16 mouse cellular contexts compared by ENCODE assay signal in genomic region chr5:115434280-115434852, GRCm38 (mm10). TPM values are rescaled to one million over a fixed set of nuclear protein-coding genes. Genes with fewer than 3 reads are reported as not detected.
DNase-seq lines count a peak whose midpoint lies in the region; ATAC-seq and TF ChIP-seq lines count a peak whose summit lies in the region.
"Had no signal": no experiment of that assay in that cellular context is flagged by ENCODE, and none has a peak within 500 bp of the region (broad histone marks: within the 10 kb centered on the region; RNA-seq: fewer than 3 reads in every experiment).

No protein-coding gene starts in this region.

- whole genome bisulfite sequencing in embryonic facial prominence, embryonic 15.5 days = 42% methylated on average over 11 of the region's 11 CpGs
- WGBS in hindbrain, embryonic 15.5 days = 25% methylated on average over 11 of the region's 11 CpGs
- 16% methylated on average over 11 of the region's 11 CpGs for WGBS in midbrain, embryonic 16.5 days
- WGBS in liver, postnatal 0 days (ENCODE audit: insufficient replicate concordance) = 69% methylated on average over 11 of the region's 11 CpGs

- peak overlapping the region; percentile 85 for H3K27ac ChIP-seq in embryonic facial prominence, embryonic 15.5 days (replicated peaks)
- H3K27ac ChIP-seq in hindbrain, embryonic 15.5 days (replicated peaks) = peak overlapping the region; percentile 99
- peak overlapping the region; percentile 98 for H3K27ac ChIP-seq in midbrain, embryonic 16.5 days (ENCODE audit: low read length)
- no peak overlapping the region for H3K27ac ChIP-seq in liver, postnatal 0 days (ENCODE audit: low read depth)
- H3K27ac ChIP-seq: heart, embryonic 13.5 days had no signal

- no peak overlapping the region for H3K9ac ChIP-seq in embryonic facial prominence, embryonic 15.5 days
- 0 out of 2 replicates have a peak overlapping the region, but pooled peaks have one; percentile 12 for H3K9ac ChIP-seq in hindbrain, embryonic 15.5 days
- peak overlapping the region; percentile 81 for H3K9ac ChIP-seq in midbrain, embryonic 16.5 days (ENCODE audit: low read depth, low read length)
- no peak overlapping the region for H3K9ac ChIP-seq in liver, postnatal 0 days (replicated peaks)
- H3K9ac ChIP-seq: heart, embryonic 13.5 days had no signal

- H3K4me2 ChIP-seq in embryonic facial prominence, embryonic 15.5 days (replicated peaks) = peak overlapping the region; percentile 25; the same call in 1 of the 2 replicates
- H3K4me2 ChIP-seq in hindbrain, embryonic 15.5 days = peak overlapping the region; percentile 60
- peak overlapping the region; percentile 67 for H3K4me2 ChIP-seq in midbrain, embryonic 16.5 days (ENCODE audit: low read length)
- H3K4me2 ChIP-seq in liver, postnatal 0 days (ENCODE audit: low read depth, low read length) = no peak overlapping the region
- H3K4me2 ChIP-seq: heart, embryonic 13.5 days had no signal

- no peaks in the 10 kb centered on the region for H3K36me3 ChIP-seq in embryonic facial prominence, embryonic 15.5 days
- no peaks in the 10 kb centered on the region; the same call in 1 of the 2 replicates for H3K36me3 ChIP-seq in hindbrain, embryonic 15.5 days
- H3K36me3 ChIP-seq in midbrain, embryonic 16.5 days (ENCODE audit: control insufficient read depth, insufficient read depth, low read length) = 0 out of 2 replicates have a peak, but pooled peaks cover 4% of the 10 kb centered on the region
- H3K36me3 ChIP-seq in liver, postnatal 0 days (replicated peaks; ENCODE audit: insufficient read depth, low read length) = no peaks in the 10 kb centered on the region

- ATAC-seq in embryonic facial prominence, embryonic 15.5 days (ENCODE audit: insufficient number of reproducible peaks, low FRiP score, low TSS enrichment, low read depth) = no peak
- ATAC-seq in hindbrain, embryonic 15.5 days (ENCODE audit: low FRiP score, low read depth) = no peak
- ATAC-seq in midbrain, embryonic 16.5 days = no peak
- ATAC-seq in liver, postnatal 0 days = no peak
- ATAC-seq: lung, postnatal 0 days had no signal

- TF ChIP-seq CTCF in liver, postnatal 0 days (IDR thresholded peaks at IDR 0.05; ENCODE audit: low read depth) = no peak

- peaks cover 81% of the 10 kb centered on the region for H3K4me1 ChIP-seq in embryonic facial prominence, embryonic 15.5 days
- peaks cover 85% of the 10 kb centered on the region for H3K4me1 ChIP-seq in hindbrain, embryonic 15.5 days (replicated peaks)
- peaks cover 79% of the 10 kb centered on the region for H3K4me1 ChIP-seq in midbrain, embryonic 16.5 days (ENCODE audit: control insufficient read depth, insufficient read depth, low read length)
- peaks cover under 1% of the 10 kb centered on the region; the same call in 1 of the 2 replicates for H3K4me1 ChIP-seq in liver, postnatal 0 days (ENCODE audit: insufficient read depth)

- peak; percentile 46 to 51 for DNase-seq in cerebellum, postnatal 14 days
- DNase-seq in cerebellum, adult 18-20 months = no peak
- DNase-seq in liver, postnatal 0 days = no peak
- no peak for DNase-seq in B cell, adult 2 months
- no peak for DNase-seq in adrenal gland, postnatal 4 days (ENCODE audit: low spot score in 2 of 2)
- DNase-seq: adrenal gland, postnatal 25 days; kidney, adult 8-10 months; right cerebral cortex, postnatal 14 days had no signal

- no peaks in the 10 kb centered on the region for H3K9me3 ChIP-seq in embryonic facial prominence, embryonic 15.5 days (replicated peaks)
- no peaks in the 10 kb centered on the region for H3K9me3 ChIP-seq in hindbrain, embryonic 15.5 days
- no peaks in the 10 kb centered on the region for H3K9me3 ChIP-seq in midbrain, embryonic 16.5 days (replicated peaks; ENCODE audit: control insufficient read depth, low read length, poor library complexity, severe bottlenecking)
- H3K9me3 ChIP-seq in liver, postnatal 0 days (ENCODE audit: low read length) = no peaks in the 10 kb centered on the region
- H3K9me3 ChIP-seq: heart, embryonic 13.5 days had no signal

- no peak for TF ChIP-seq EP300 in liver, postnatal 0 days (IDR thresholded peaks at IDR 0.05; ENCODE audit: low read depth)

- H3K4me3 ChIP-seq in embryonic facial prominence, embryonic 15.5 days (replicated peaks) = no peak overlapping the region
- H3K4me3 ChIP-seq in hindbrain, embryonic 15.5 days = 0 out of 2 replicates have a peak overlapping the region, but pooled peaks have one; percentile 32
- H3K4me3 ChIP-seq in midbrain, embryonic 16.5 days (ENCODE audit: low read depth, low read length) = no peak overlapping the region
- H3K4me3 ChIP-seq in liver, postnatal 0 days (ENCODE audit: low read depth, low read length) = no peak overlapping the region
- H3K4me3 ChIP-seq: heart, embryonic 13.5 days had no signal

- no peaks in the 10 kb centered on the region for H3K27me3 ChIP-seq in embryonic facial prominence, embryonic 15.5 days
- H3K27me3 ChIP-seq in hindbrain, embryonic 15.5 days = no peaks in the 10 kb centered on the region
- H3K27me3 ChIP-seq in midbrain, embryonic 16.5 days (ENCODE audit: control insufficient read depth, insufficient read depth, low read depth, low read length) = no peaks in the 10 kb centered on the region
- H3K27me3 ChIP-seq in liver, postnatal 0 days (ENCODE audit: insufficient read depth, low read length) = peaks cover 47% of the 10 kb centered on the region

RNA-seq across cellular contexts. Expression of gene Msi1, which starts 5.0 kb away (rescaled TPM):
- 14.1 and 19.1 TPM in 2 replicates for polyA plus RNA-seq in embryonic facial prominence, embryonic 15.5 days (2015; fragmentation: Nextera tagmentation; extraction: Ambion mirVana)
- polyA plus RNA-seq in hindbrain, embryonic 15.5 days (2015; fragmentation: Nextera tagmentation; extraction: Ambion mirVana) = 59.9 and 60.3 TPM in 2 replicates
- polyA plus RNA-seq in midbrain, embryonic 16.5 days (2015; fragmentation: Nextera tagmentation; extraction: Ambion mirVana) = 47.9 and 53.7 TPM in 2 replicates
- 0.15 and 0.26 TPM in 2 replicates for polyA plus RNA-seq in liver, postnatal 0 days (2015; fragmentation: Nextera tagmentation; extraction: Ambion mirVana)
- total RNA-seq in adrenal gland, postnatal 4 days (2021) = 10 to 100 TPM; 27.0 to 33.2 TPM

RNA-seq across cellular contexts. Expression of gene Pla2g1b, which starts 31.7 kb away (rescaled TPM):
- polyA plus RNA-seq in embryonic facial prominence, embryonic 15.5 days (2015; fragmentation: Nextera tagmentation; extraction: Ambion mirVana) = not detected in 2 replicates
- polyA plus RNA-seq in hindbrain, embryonic 15.5 days (2015; fragmentation: Nextera tagmentation; extraction: Ambion mirVana) = 0.54 TPM in 1 of 2 replicates, not detected in the other
- polyA plus RNA-seq in midbrain, embryonic 16.5 days (2015; fragmentation: Nextera tagmentation; extraction: Ambion mirVana) = not detected in 2 replicates
- not detected in 2 replicates for polyA plus RNA-seq in liver, postnatal 0 days (2015; fragmentation: Nextera tagmentation; extraction: Ambion mirVana)
- 10 to 100 TPM in 1 of 2 experiments, not detected in 1; 13.7 TPM for total RNA-seq in adrenal gland, postnatal 4 days (2021)
- total RNA-seq: adrenal gland, postnatal 25 days; left cerebral cortex, postnatal 4 days had no signal
- polyA plus RNA-seq: cortical plate, adult 2 months; urinary bladder, adult 2 months had no signal

RNA-seq across cellular contexts. Expression of gene Sirt4, which starts 50.2 kb away (rescaled TPM):
- polyA plus RNA-seq in embryonic facial prominence, embryonic 15.5 days (2015; fragmentation: Nextera tagmentation; extraction: Ambion mirVana) = 29.2 and 32.8 TPM in 2 replicates
- 27.3 and 32.2 TPM in 2 replicates for polyA plus RNA-seq in hindbrain, embryonic 15.5 days (2015; fragmentation: Nextera tagmentation; extraction: Ambion mirVana)
- 32.3 and 32.7 TPM in 2 replicates for polyA plus RNA-seq in midbrain, embryonic 16.5 days (2015; fragmentation: Nextera tagmentation; extraction: Ambion mirVana)
- 3.5 and 3.9 TPM in 2 replicates for polyA plus RNA-seq in liver, postnatal 0 days (2015; fragmentation: Nextera tagmentation; extraction: Ambion mirVana)
- 10 to 100 TPM; 29.9 to 31.3 TPM for total RNA-seq in adrenal gland, postnatal 4 days (2021)

Comparison
In these comparisons a context has a peak if more than half of its experiments do, and no peak if none do; other contexts are left out.
1. DNase-seq: peak in cerebellum, postnatal 14 days (2 of 2); none in cerebellum, adult 18-20 months (0 of 2), liver, postnatal 0 days (single experiment), B cell, adult 2 months (0 of 2) and adrenal gland, postnatal 4 days (0 of 2).
2. H3K9ac ChIP-seq: peak in hindbrain, embryonic 15.5 days (single experiment) and midbrain, embryonic 16.5 days (single experiment); none in embryonic facial prominence, embryonic 15.5 days (single experiment) and liver, postnatal 0 days (single experiment).
3. RNA of gene Msi1, which starts 5.0 kb away (polyA plus RNA-seq): 59.9 to 60.3 TPM in hindbrain, embryonic 15.5 days, 47.9 to 53.7 TPM in midbrain, embryonic 16.5 days and 14.1 to 19.1 TPM in embryonic facial prominence, embryonic 15.5 days; 0.15 to 0.26 TPM in liver, postnatal 0 days; every median in the first group is over 10 times any median in the second.